Mouse (Mus musculus) limb, embryonic 14.5 days (tissue): Measurements from ENCODE around the gene Ndufaf8. TPM values are rescaled to one million over a fixed set of nuclear protein-coding genes. Genes with fewer than 3 reads are reported as not detected.
A peak's percentile ranks its signal among the peaks of the same experiment; 100 is the strongest.

Experiments used
- ATAC-seq: fragments of 200-750 bp; cut with Nextera tagmentation; 2 replicates; pipeline ENCODE4 v1.8.0; 2017; ENCODE audit warnings: low read depth, moderate number of reproducible peaks, moderate TSS enrichment; ENCODE audit not compliant: low FRiP score
- DNase-seq: peaks from one replicate; pipeline ENCODE4 v3.0.0-alpha.2; 2015; ENCODE audit warnings: low spot score
- H3K27ac ChIP-seq: fragments of 300-500 bp; sonication (generic); replicated peaks from 2 replicates; pipeline ENCODE4 v1.5.1; 2014; ENCODE audit warnings: low read depth, mild to moderate bottlenecking, low read length, moderate library complexity, mixed read lengths
- H3K27me3 ChIP-seq: fragments of 300-500 bp; sonication (generic); 2 replicates; pipeline ENCODE4 v1.6.1; 2014; ENCODE audit warnings: low read length, mixed read lengths; ENCODE audit not compliant: control insufficient read depth, insufficient read depth
- H3K36me3 ChIP-seq: fragments of 300-500 bp; sonication (generic); 2 replicates; pipeline ENCODE4 v1.6.1; 2014; ENCODE audit warnings: mild to moderate bottlenecking, low read length, moderate library complexity, mixed read lengths; ENCODE audit not compliant: control insufficient read depth, insufficient read depth
- H3K4me1 ChIP-seq: fragments of 300-500 bp; sonication (generic); 2 replicates; pipeline ENCODE4 v1.6.1; 2014; ENCODE audit warnings: antibody characterized with exemption, low read length, mixed read lengths; ENCODE audit not compliant: control insufficient read depth, insufficient read depth
- H3K4me2 ChIP-seq: fragments of 300-500 bp; sonication (generic); replicated peaks from 2 replicates; pipeline ENCODE4 v1.6.1; 2014; ENCODE audit warnings: low read depth, mild to moderate bottlenecking, low read length, moderate library complexity; ENCODE audit not compliant: severe bottlenecking
- H3K4me3 ChIP-seq: fragments of 300-500 bp; sonication (generic); replicated peaks from 2 replicates; pipeline ENCODE4 v1.5.1; 2014; ENCODE audit warnings: low read length
- H3K9ac ChIP-seq: fragments of 300-500 bp; sonication (generic); 2 replicates; pipeline ENCODE4 v1.6.1; 2014; ENCODE audit warnings: mild to moderate bottlenecking, low read depth, low read length, moderate library complexity; ENCODE audit not compliant: severe bottlenecking
- H3K9me3 ChIP-seq: fragments of 300-500 bp; sonication (generic); 2 replicates; pipeline ENCODE4 v1.6.1; 2016; ENCODE audit warnings: low read length; ENCODE audit not compliant: control insufficient read depth
- POLR2A ChIP-seq: fragments of 200-500 bp; IDR thresholded peaks from 2 replicates; pipeline ENCODE4 v1.8.0; 2012; ENCODE audit warnings: inconsistent platforms, mild to moderate bottlenecking, moderate library complexity, borderline replicate concordance; ENCODE audit not compliant: insufficient read depth, insufficient read length; ENCODE audit errors: extremely low read depth
- WGBS: fragments of 180-500 bp; shearing (Covaris S2); extraction: QIAGEN DNeasy Blood & Tissue Kit; methylation state at CpG from one replicate; pipeline ENCODE4 v1.1.7; 2014; 5-methylcytosine and 5-hydroxymethylcytosine counted together
- polyA plus RNA-seq, 2 experiments: library from polyadenylated mRNA; depleted of rRNA in 1 of 2; stranded (reverse) in 1 of 2; unstranded in 1 of 2; fragments of >200 nt; fragmentation: Nextera tagmentation in 1 of 2; extraction: Ambion mirVana in 1 of 2; gene quantifications; 2 replicates each; pipeline versions ENCODE4 v1.2.1 to v1.2.3; 2012 to 2014

Gene Ndufaf8
- polyA plus RNA-seq, 2 experiments = 40.0 to 81.2 TPM

DNA sequence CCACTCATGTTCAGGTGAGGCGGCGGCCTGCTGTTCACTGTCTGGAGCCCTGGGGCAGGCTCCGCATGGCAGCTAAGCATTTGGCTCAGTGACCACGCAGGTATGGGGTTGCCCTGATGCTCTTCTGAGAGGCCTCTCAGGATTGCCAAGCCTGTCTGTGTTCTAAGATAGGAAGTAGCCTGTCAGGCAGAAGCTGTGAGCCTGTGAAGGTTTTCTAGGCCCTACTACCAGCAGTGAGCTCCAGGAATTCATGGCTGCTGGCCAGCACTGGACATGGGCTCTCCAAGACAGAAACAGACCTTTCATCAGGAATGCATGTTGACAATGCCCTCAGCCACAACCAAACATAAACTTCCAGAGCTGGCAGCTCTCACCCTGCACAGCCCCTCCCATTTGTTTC lies 13.4 kb downstream of the Ndufaf8 start:
- no peak for ATAC-seq
- H3K36me3 ChIP-seq = peaks cover 44% of the 10 kb centered on the region

DNA sequence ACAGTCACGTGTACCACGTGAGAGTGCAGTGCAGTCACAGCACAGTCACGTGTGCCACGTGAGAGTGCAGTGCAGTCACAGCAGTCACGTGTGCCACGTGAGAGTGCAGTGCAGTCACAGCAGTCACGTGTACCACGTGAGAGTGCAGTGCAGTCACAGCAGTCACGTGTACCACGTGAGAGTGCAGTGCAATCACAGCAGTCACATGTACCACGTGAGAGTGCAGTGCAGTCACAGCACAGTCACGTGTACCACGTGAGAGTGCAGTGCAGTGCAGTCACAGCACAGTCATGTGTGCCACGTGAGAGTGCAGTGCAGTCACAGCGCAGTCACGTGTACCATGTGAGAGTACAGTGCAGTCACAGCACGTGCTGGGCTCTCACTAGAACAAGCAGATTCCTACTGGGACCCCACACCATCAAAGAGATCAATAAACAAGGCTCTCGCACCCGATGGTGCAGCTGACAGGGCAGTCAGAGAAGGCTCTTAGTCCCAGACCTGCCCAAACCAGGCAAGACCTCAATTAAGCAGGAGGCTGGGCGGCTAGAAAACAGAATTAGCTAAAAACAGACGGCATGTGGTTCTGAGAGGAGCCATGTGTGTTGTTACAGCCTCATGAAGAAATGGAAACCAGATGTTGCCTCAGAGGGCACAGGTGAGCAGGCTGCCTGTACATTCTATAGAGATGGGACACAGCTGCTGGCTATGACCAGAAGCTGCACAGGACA lies 15.9 kb downstream of the Ndufaf8 start:
- Histone ChIP-seq H3K36me3 (peaks cover 34% of the 10 kb centered on the region), H3K27me3 (no peaks in the 10 kb centered on the region), H3K4me3 (no peak overlapping the region), H3K27ac (no peak overlapping the region), H3K4me1 (0 out of 2 replicates have a peak, but pooled peaks cover 4% of the 10 kb centered on the region), H3K9me3 (no peaks in the 10 kb centered on the region), H3K4me2 (no peak overlapping the region), H3K9ac (no peak overlapping the region)
- TF ChIP-seq POLR2A = no peak
- DNase-seq = peak; percentile 20
- peak; percentile 74 for ATAC-seq
- WGBS = 51% methylated on average over 21 of the region's 21 CpGs

More for the DNA sequence above, 13.4 kb downstream of the Ndufaf8 start:
- H3K27me3 ChIP-seq = no peaks in the 10 kb centered on the region
- no peaks in the 10 kb centered on the region for H3K9me3 ChIP-seq
- no peak overlapping the region for H3K27ac ChIP-seq
- no peak overlapping the region for H3K9ac ChIP-seq
- no peak overlapping the region for H3K4me3 ChIP-seq
- no peak overlapping the region for H3K4me2 ChIP-seq
- WGBS = 89% methylated on average over 4 of the region's 4 CpGs
- H3K4me1 ChIP-seq = peaks cover 12% of the 10 kb centered on the region
- TF ChIP-seq POLR2A = no peak
- DNase-seq = no peak

DNA sequence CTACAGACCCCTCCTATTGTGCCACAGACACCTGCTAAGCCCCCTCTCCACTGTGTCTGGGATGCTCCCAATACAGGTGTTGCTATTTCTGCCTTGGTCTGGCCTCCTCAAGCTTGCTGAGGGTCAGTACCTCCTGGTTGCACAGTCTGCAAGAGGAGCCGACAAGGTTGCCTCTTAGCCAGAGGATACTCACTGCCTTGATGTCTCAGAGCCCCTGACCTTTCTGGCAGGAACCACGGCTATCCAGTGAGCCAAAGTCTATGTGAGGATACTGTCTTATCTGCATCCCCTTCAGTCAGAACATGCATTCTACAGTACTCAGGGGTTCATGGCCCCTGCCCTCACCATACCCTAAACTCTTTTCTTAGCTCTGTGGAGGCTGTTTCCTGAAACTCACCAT lies 18.9 kb downstream of the Ndufaf8 start:
- 94% methylated on average over 2 of the region's 2 CpGs for WGBS
- Histone ChIP-seq H3K4me1 (0 out of 2 replicates have a peak, but pooled peaks cover 4% of the 10 kb centered on the region), H3K36me3 (peaks cover 39% of the 10 kb centered on the region), H3K9ac (no peak overlapping the region), H3K4me2 (no peak overlapping the region), H3K9me3 (no peaks in the 10 kb centered on the region), H3K4me3 (no peak overlapping the region), H3K27me3 (no peaks in the 10 kb centered on the region), H3K27ac (no peak overlapping the region)
- ATAC-seq = no peak
- no peak for TF ChIP-seq POLR2A
- no peak for DNase-seq

DNA sequence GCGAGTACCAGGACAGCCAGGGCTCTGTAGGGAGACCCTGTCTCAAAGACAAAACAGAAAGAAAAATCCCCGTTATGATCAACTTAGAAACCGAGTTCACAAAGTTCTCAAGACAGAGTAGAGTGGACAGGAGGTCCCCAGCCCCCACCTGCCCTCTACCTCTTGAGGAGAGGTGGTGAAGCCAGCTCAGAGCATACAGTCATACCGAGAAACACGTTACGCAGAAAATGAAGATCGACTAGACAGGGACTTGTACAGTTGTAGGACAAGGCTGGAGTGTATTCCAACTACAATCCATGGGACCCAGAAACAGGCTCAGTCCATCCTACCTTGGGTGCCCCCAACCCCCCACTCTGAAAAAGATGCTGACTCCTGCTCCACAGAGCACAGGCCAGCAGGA lies 20.4 kb downstream of the Ndufaf8 start:
- Histone ChIP-seq H3K9ac (no peak overlapping the region), H3K36me3 (peaks cover 42% of the 10 kb centered on the region), H3K4me3 (no peak overlapping the region), H3K4me2 (no peak overlapping the region), H3K4me1 (0 out of 2 replicates have a peak, but pooled peaks cover 4% of the 10 kb centered on the region), H3K27ac (no peak overlapping the region), H3K27me3 (no peaks in the 10 kb centered on the region), H3K9me3 (no peaks in the 10 kb centered on the region)
- no peak for DNase-seq
- no peak for TF ChIP-seq POLR2A
- 98% methylated on average over 7 of the region's 7 CpGs for WGBS
- ATAC-seq = no peak

DNA sequence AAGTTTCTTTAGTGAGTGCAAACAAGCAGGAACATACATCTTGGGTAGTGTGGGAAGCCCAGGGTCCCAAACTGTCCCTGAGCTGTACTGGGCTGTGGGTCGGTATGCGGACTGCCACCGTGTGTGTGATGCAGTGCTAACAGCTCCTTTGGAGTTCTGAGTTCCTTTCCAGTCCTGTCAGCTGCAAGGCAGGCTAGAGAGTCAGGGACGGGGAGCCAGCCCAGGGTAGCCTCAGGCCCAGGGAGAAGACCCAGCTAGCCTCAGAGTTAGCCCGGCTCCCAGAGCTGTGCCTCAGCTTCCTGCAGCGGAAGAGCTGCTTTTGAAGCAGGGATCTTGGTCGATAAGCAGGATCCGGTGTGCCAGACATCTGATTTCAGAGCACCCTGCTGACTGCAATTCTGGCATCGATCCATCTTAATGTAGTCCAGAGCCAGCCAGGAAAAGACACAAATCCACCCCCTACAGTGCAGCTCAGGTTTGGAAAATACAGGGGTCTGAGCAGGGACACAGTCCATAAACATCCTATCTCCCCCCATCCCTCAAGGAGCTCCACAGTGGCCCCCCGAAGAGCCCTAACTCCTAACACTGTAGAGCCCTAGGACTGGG lies 21.3 kb downstream of the Ndufaf8 start:
- Histone ChIP-seq H3K27ac (no peak overlapping the region), H3K9me3 (no peaks in the 10 kb centered on the region), H3K4me2 (no peak overlapping the region), H3K27me3 (no peaks in the 10 kb centered on the region), H3K9ac (no peak overlapping the region), H3K36me3 (peaks cover 36% of the 10 kb centered on the region), H3K4me1 (0 out of 2 replicates have a peak, but pooled peaks cover 2% of the 10 kb centered on the region), H3K4me3 (no peak overlapping the region)
- DNase-seq (no peak), ATAC-seq (no peak)
- WGBS = 54% methylated on average over 10 of the region's 10 CpGs
- TF ChIP-seq POLR2A = no peak
